Mouse (Mus musculus) cerebellum, adult 2 months (tissue): ENCODE measurements at regions not wholly inside any gene's neighbourhood (a gene's known extent, or its start where the extent isn't known, plus 50 kb on each side); places are given as distances from the start of the nearest gene placed in this dataset.

Source experiments
- DNase-seq, 2 experiments: peaks; one replicate each; pipeline ENCODE4 v3.0.0; 2021
- H3K27ac ChIP-seq: fragments of 200-500 bp; 2 replicates; pipeline ENCODE4 v1.5.1; 2012; ENCODE audit warnings: low read length, control low read depth, inconsistent platforms; ENCODE audit not compliant: insufficient read depth
- H3K27me3 ChIP-seq: fragments of 200-500 bp; 2 replicates; pipeline ENCODE4 v1.6.1; 2012; ENCODE audit warnings: inconsistent platforms, mild to moderate bottlenecking, low read length, moderate library complexity; ENCODE audit not compliant: control insufficient read depth, insufficient read depth
- H3K4me1 ChIP-seq: fragments of 200-500 bp; 2 replicates; pipeline ENCODE4 v1.6.1; 2011; ENCODE audit warnings: low read length; ENCODE audit not compliant: control insufficient read depth, insufficient read depth
- H3K4me3 ChIP-seq: fragments of 200-500 bp; replicated peaks from 2 replicates; pipeline ENCODE3; 2011; ENCODE audit warnings: mild to moderate bottlenecking, low read depth, low read length, control low read depth; ENCODE audit not compliant: insufficient read depth
- CTCF ChIP-seq: fragments of 200-500 bp; IDR thresholded peaks from 2 replicates; pipeline ENCODE4 v1.5.1; 2011; ENCODE audit warnings: low read depth, mild to moderate bottlenecking, control low read depth, low read length, moderate library complexity, borderline replicate concordance; ENCODE audit not compliant: insufficient read depth
- POLR2A ChIP-seq: fragments of 200-500 bp; IDR thresholded peaks from 2 replicates; pipeline ENCODE4 v1.6.1; 2011; ENCODE audit warnings: low read length, control low read depth, borderline replicate concordance; ENCODE audit not compliant: insufficient read depth
- WGBS: fragments of 180-500 bp; shearing (Covaris S2); methylation state at CpG from one replicate; pipeline ENCODE4 v1.1.7; 2018; 5-methylcytosine and 5-hydroxymethylcytosine counted together

DNA sequence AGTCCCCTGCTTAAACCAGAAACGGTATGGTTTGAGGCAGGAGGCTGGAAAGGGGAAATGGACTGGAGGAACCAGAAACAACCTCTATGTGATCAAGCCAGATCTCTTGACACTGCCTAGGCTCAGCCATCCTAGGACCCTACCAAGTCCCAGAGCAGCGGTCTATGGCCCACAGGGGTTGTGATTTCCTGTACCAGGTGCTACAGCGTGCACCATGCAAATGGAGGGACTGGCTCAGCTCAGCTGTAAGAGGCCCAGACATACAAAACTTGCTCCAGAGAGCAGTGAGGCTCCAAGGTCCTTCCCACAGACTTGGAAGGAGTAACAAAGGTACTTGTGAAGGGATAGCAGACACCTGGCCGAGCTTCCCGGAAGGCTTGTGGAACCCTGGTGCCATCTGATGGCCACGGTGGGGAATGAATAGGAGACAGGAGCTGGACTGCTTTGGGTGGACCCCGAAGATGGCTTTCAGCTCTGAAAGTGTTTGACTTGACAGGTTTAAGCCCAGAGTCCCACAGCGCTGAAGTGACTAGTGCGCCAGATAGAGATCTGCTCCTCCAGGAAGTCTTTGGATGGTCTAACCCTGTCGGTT is 1120.5 kb downstream of the Mrps31 start:
- Histone ChIP-seq H3K4me3 (no peak overlapping the region), H3K27ac (no peak overlapping the region), H3K4me1 (no peaks in the 10 kb centered on the region), H3K27me3 (no peaks in the 10 kb centered on the region)
- WGBS, result 51% methylated on average over 10 of the region's 10 CpGs
- peak; percentile 9 to 17 for DNase-seq
- TF ChIP-seq CTCF (peak; percentile 56; the same call in 1 of the 2 replicates), POLR2A (no peak)

DNA sequence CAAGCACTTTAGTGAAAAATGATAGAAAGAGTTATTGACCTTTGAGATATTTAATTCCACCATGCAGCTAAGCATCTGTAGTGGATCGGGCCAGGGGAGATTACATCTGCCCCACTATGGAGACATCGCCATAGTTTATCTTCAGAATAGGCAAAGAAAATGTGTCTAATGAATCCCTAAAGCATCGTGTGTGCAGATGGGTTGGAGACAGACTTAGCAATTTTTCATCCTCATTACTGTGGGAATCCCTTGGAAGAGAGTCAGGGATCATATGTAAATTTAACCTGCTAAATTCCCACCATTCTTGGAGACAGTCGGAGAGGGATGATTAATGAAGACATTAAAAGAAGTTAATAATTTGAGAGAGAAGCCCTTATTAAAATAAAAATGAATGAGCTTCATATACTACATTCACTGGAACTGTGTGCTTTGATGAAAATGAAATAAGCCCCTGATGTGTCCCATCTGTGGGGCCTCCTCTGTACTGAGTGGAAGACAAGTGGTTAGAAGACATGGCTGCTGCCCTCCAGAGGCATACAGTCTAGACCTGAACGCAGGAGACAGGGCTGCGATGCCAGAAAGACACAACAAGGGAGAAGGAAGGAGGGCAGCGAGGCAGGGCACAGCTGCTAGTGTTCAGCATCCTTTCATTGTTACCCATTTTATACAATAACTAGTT is 1126.7 kb downstream of the Mrps31 start:
- TF ChIP-seq POLR2A (no peak), CTCF (no peak)
- no peaks in the 10 kb centered on the region for H3K4me1 ChIP-seq
- no peak overlapping the region for H3K27ac ChIP-seq
- H3K4me3 ChIP-seq, result no peak overlapping the region
- no peak for DNase-seq
- 74% methylated on average over 7 of the region's 7 CpGs for WGBS
- no peaks in the 10 kb centered on the region for H3K27me3 ChIP-seq

DNA sequence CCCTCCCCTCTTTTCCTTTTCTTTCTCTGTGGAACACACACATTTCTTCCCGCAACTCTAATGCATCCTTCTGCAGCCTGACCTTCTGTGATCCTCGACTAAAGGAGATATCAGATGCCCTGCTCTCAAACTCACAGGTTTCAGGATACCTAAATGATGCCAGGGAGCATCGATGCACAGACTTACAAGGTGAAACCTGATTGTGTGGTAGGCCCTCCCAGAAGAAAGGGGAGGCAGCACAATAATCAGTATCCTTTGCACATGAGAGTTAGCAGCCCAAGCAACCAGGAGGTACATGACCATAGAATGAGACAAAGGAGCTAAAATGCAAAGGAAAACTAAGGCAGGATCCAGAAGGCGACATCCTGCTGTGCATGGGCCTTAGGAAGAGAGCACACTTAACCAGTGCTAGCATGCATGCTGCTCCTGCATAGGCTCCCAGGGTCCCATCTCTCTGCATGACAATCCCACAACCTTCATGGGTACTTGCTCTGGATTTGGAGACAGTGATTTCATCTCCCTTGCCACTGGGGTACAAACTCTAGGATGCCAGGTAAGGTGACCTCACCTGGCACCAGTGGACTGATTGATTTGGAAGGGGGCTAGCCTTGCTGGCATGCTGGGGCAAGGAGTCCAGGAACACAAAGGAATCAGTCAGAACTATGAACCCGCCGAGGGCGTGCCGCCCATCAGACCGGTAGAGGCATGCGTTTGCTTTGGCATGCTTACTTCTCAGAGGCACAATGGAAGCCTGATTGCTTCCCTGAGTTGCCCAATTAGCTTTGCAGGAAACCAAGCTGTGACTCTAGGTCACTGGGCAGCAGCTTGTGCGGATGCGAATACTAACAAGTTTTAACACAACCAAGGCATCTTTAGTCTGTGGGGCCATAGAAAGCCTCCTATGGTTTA is 1142.7 kb downstream of the Mrps31 start:
- TF ChIP-seq POLR2A, result no peak
- no peak for TF ChIP-seq CTCF
- Histone ChIP-seq H3K4me1 (no peaks in the 10 kb centered on the region), H3K4me3 (no peak overlapping the region), H3K27ac (no peak overlapping the region), H3K27me3 (no peaks in the 10 kb centered on the region)
- DNase-seq, result no peak
- WGBS, result 48% methylated on average over 12 of the region's 12 CpGs

DNA sequence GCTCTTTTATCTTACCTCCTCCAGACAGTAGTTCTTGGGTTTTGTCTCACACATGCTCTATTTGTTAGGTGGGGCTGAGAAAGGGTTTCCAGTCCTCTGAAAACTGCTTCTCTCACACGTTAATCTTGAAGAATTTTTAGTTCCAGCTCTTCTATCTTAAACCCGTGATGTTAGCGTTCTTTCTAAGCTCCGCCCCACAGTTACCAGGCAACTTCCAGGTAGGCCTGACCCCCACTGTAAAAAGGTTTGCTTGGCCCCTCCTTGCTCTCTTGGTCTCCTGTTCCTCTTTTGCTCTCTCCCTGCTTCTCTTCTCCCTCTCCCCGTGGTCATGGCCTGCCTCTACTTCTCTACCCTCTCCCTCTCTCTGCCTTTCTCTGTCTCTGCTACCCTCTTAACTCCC is 1149.7 kb downstream of the Mrps31 start:
- Histone ChIP-seq H3K4me1 (no peaks in the 10 kb centered on the region), H3K4me3 (no peak overlapping the region), H3K27me3 (no peaks in the 10 kb centered on the region), H3K27ac (no peak overlapping the region)
- DNase-seq, result no peak
- 79% methylated on average over 5 of the region's 5 CpGs for WGBS
- TF ChIP-seq CTCF, result no peak
- TF ChIP-seq POLR2A, result no peak

DNA sequence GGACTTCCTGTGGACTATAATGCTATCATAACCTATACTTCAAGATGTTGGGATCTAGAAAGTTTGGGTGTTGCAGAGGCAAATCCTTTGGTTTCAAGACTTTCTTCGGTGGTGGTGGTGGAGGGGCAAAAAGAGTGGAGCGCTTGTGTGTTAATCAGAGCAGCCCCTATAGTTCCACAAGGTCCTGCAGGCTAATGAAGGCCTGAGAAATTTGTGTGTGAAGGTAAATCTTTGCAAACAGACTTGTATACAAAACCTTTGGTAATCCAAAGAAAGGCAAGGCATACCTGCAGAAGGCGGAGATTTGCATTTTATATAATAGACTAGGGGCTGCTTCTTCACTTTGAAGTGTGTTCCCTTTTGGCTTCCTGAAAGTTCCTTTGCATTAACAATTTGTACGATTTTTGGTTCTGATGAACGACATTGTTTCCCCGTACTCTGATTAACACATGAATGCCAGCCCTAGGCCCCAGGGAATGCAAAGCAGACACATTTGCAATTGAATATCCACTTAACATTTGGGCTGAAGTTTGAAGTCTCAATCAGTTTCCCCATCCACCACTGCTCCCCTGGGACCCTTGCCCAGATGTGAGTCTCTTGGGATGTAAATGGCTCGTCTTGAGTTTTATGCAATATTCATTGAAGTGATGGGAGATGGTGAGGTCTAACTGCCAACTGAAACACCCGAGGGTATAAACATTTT is 1150.7 kb downstream of the Mrps31 start:
- 20% methylated on average over 8 of the region's 8 CpGs for WGBS
- Histone ChIP-seq H3K4me3 (no peak overlapping the region), H3K4me1 (no peaks in the 10 kb centered on the region), H3K27ac (no peak overlapping the region), H3K27me3 (no peaks in the 10 kb centered on the region)
- DNase-seq, result no peak
- no peak for TF ChIP-seq CTCF
- no peak for TF ChIP-seq POLR2A

DNA sequence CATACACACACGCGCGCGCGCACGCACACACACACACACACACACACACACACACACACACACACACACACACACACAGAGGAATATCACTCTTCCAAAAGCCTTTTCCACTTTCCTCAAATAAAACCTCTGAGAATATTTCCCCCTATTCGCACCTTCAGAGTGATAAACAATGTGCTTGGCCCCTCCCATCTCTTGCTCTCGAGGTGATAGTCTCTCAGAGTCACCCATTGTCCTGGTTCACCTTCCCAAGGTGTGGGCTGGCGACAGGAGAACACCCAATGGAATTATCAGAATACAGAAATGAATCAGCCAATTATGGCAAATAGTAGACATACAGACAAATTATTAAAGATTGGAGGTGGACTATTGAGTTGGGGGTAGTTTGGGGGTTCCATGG is 1151.3 kb downstream of the Mrps31 start:
- TF ChIP-seq CTCF (no peak), POLR2A (no peak)
- 17% methylated on average over 9 of the region's 9 CpGs for WGBS
- Histone ChIP-seq H3K27ac (no peak overlapping the region), H3K4me1 (no peaks in the 10 kb centered on the region), H3K4me3 (no peak overlapping the region), H3K27me3 (no peaks in the 10 kb centered on the region)
- no peak for DNase-seq

DNA sequence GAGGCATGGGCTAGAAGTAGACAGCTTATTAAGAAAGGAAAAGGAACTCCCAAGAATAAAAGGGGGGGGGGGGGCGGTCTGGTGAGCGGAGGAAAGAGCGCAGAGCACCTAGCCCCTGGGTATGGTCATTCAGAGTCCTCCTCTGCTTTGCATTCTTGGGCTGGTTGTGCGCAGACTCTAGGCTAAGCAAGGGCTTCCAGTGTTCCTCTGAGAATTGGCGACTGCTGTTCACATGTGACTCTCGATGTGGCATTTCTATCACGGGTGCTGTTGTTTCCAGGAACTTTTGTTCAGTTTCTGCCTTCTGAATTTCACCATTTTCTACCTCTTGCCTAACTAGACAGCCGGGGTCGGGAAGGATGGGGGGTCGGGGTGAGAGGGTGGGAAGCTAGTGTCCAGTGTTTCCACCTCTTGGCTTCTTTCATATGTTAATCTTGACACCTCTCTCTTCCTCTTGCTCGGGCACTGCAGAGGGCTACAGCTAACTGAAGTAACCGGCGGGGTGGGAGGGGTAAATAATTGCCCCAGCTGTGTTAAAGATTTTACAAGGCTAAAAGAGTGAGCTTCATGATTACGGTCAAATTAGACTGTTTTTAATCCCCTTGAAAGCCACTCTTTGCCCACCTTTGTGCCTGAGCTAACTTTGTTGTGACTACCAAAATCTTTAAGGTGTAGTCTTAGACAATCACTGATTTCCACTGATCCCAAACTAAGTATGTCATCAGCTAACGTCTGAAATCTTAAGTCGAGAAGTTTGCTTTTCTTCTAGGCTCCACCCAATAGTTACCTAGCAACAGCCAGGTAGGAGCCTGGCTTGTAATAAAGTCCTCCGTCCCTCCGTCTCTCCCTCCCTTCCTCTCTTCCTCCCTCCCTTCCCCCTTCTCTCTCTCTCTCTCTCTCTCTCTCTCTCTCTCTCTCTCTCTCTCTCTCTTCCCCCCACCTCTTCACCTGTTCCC is 1152.2 kb downstream of the Mrps31 start:
- Histone ChIP-seq H3K27ac (no peak overlapping the region), H3K27me3 (no peaks in the 10 kb centered on the region), H3K4me3 (no peak overlapping the region), H3K4me1 (no peaks in the 10 kb centered on the region)
- WGBS, result 4% methylated on average over 18 of the region's 18 CpGs
- TF ChIP-seq POLR2A (no peak), CTCF (no peak)
- no peak for DNase-seq
